Mouse (Mus musculus): ENCODE data around the gene Muc3a.

DNA sequence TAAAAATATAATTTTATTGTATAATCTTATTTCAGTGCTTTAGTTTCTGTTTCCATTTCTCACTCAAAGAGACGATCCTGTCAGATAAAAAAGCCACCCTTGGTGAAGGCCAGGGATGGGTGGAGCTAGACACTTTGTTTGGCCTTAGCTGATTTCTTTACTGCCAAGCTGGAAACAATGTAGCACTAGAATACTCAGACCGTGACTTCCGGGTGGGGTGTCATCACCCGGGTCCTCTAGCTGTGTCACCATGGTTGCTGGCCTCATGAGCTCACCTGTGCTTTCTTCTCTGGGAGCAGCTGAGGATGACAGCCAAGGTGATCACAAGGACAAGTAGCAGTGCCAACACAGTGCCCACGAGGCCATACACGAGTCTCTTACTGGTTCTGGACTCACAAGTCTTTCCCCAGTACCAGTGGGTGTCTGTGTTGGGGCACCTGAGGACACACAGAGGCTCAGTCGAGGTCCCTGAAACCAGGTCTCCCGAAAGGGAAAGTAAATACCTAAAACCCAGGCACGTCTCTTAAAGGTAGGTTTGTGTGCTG lies 41.3 kb downstream of the Muc3a start:
- TF ChIP-seq POLR2AphosphoS5 (IDR thresholded peaks at IDR 0.05; ENCODE audit: borderline replicate concordance, low read depth, low read length), result no peak
- TF ChIP-seq CTCF (IDR thresholded peaks at IDR 0.05 in 2 of 3, conservative IDR thresholded peaks at IDR 0.05 in 1 of 3; ENCODE audit: control insufficient read depth in 1 of 3, insufficient read depth in 1 of 3, low read depth in 2 of 3, low read length in 3 of 3, poor library complexity in 1 of 3, severe bottlenecking in 1 of 3), result no peak
- no peak for TF ChIP-seq ZKSCAN1 (IDR thresholded peaks at IDR 0.05; ENCODE audit: low read depth, low read length)
- TF ChIP-seq MEF2A (IDR thresholded peaks at IDR 0.05; ENCODE audit: extremely low read depth, insufficient replicate concordance, low read depth, low read length, poor library complexity, severe bottlenecking), result no peak
- TF ChIP-seq ZC3H11A (IDR thresholded peaks at IDR 0.05; ENCODE audit: low read depth, low read length), result no peak
- TF ChIP-seq GATA1 (IDR thresholded peaks at IDR 0.05; ENCODE audit: low read depth, low read length), result no peak
- no peak for TF ChIP-seq MAFK (IDR thresholded peaks at IDR 0.05; ENCODE audit: borderline replicate concordance, low read depth, low read length)
- TF ChIP-seq MXI1 (IDR thresholded peaks at IDR 0.05; ENCODE audit: low read depth, low read length), result no peak
- no peak for TF ChIP-seq POLR2A (IDR thresholded peaks at IDR 0.05; ENCODE audit: control insufficient read depth in 1 of 2, insufficient read depth in 1 of 2, low read depth in 1 of 2, low read length in 2 of 2, poor library complexity in 1 of 2)
- TF ChIP-seq ETS1 (IDR thresholded peaks at IDR 0.05; ENCODE audit: low read depth, low read length), result no peak
- TF ChIP-seq ZMIZ1 (IDR thresholded peaks at IDR 0.05; ENCODE audit: low read depth, low read length), result no peak
- TF ChIP-seq MAZ (IDR thresholded peaks at IDR 0.05; ENCODE audit: low read depth, low read length), result no peak
- TF ChIP-seq BHLHE40 (IDR thresholded peaks at IDR 0.05; ENCODE audit: borderline replicate concordance, low read depth, low read length), result no peak
- no peak for TF ChIP-seq ZNF384 (IDR thresholded peaks at IDR 0.05; ENCODE audit: low read depth, low read length)

Measured in MEL (cell line).